ENCODE assay signal across 16 mouse cellular contexts in genomic region chr16:84111610-84112009, GRCm38 (mm10).
DNase-seq lines count a peak whose midpoint lies in the region; TF ChIP-seq lines count a peak whose summit lies in the region.
"Had no signal": no experiment of that assay in that cellular context is flagged by ENCODE, and none has a peak within 500 bp of the region (broad histone marks: within the 10 kb centered on the region; RNA-seq: fewer than 3 reads in every experiment).

No protein-coding gene starts in this region.

- intact Hi-C loops in left cerebral cortex, postnatal 4 days (cut with DNase I): no loop called here

- TF ChIP-seq CTCF in brain, embryonic 14.5 days (IDR thresholded peaks at IDR 0.05; ENCODE audit: borderline replicate concordance, extremely low read depth, insufficient read depth, insufficient read length): no peak

- DNase-seq in left cerebral cortex, adult 11 months (ENCODE audit: low spot score): peak; percentile 24
- DNase-seq in left cerebral cortex, postnatal 4 days: no peak
- DNase-seq in brain, adult 2 months (ENCODE audit: low read depth, low spot score): peak; percentile 80
- peak; percentile 2 for DNase-seq in brain, embryonic 14.5 days (ENCODE audit: low read depth)
- DNase-seq in telencephalon, adult 2 months (ENCODE audit: low read depth, low spot score): peak; percentile 76
- no peak for DNase-seq in embryo, embryonic 11 days
- DNase-seq: adrenal gland, adult 2 months; adrenal gland, postnatal 14 days; cerebellum, adult 18-20 months; cerebellum, adult 9-10 months; cerebellum, postnatal 14 days; forebrain, postnatal 0 days; gastrocnemius, postnatal 25 days; heart, adult 2 months; heart, postnatal 14 days; heart, postnatal 4 days had no signal

- TF ChIP-seq POLR2A in brain, embryonic 14.5 days (IDR thresholded peaks at IDR 0.05; ENCODE audit: borderline replicate concordance, extremely low read depth, insufficient read depth, insufficient read length, poor library complexity, severe bottlenecking): no peak

Comparison
In these comparisons a context has a peak if more than half of its experiments do, and no peak if none do; other contexts are left out.
1. DNase-seq: peak in left cerebral cortex, adult 11 months (single experiment), brain, adult 2 months (single experiment), brain, embryonic 14.5 days (single experiment) and telencephalon, adult 2 months (single experiment); none in left cerebral cortex, postnatal 4 days (single experiment) and embryo, embryonic 11 days (single experiment).